16 mouse cellular contexts compared by ENCODE assay signal in genomic region chr10:107250346-107251210, GRCm38 (mm10).
"Had no signal": no experiment of that assay in that cellular context is flagged by ENCODE, and none has a peak within 500 bp of the region (broad histone marks: within the 10 kb centered on the region; RNA-seq: fewer than 3 reads in every experiment).

No protein-coding gene starts in this region.

- DNase-seq: heart, postnatal 10 days; heart, postnatal 14 days; heart, postnatal 36 days; heart, postnatal 4 days; kidney, adult 11 months; kidney, adult 18-20 months; kidney, adult 2 months; kidney, adult 8-10 months; kidney, adult 9 months; kidney, postnatal 10 days; kidney, postnatal 14 days; kidney, postnatal 25 days; kidney, postnatal 36 days; kidney, postnatal 4 days; layer of hippocampus, adult 9-11 months; layer of hippocampus, postnatal 36 days had no signal
